Mouse (Mus musculus) testis, adult 2 months (tissue): Measurements from ENCODE around the gene Gm10638. TPM values are rescaled to one million over a fixed set of nuclear protein-coding genes. Genes with fewer than 3 reads are reported as not detected.

Experiments
- H3K27ac ChIP-seq: fragments of 200-500 bp; 2 replicates; pipeline ENCODE4 v1.5.1; 2012; ENCODE audit warnings: low read depth, low read length; ENCODE audit not compliant: control insufficient read depth, insufficient read depth
- H3K27me3 ChIP-seq: fragments of 200-500 bp; 2 replicates; pipeline ENCODE4 v1.6.1; 2012; ENCODE audit warnings: mild to moderate bottlenecking, low read length, moderate library complexity; ENCODE audit not compliant: control insufficient read depth, insufficient read depth
- H3K36me3 ChIP-seq: fragments of 200-500 bp; 2 replicates; pipeline ENCODE4 v1.6.1; 2012; ENCODE audit warnings: mild to moderate bottlenecking, low read length; ENCODE audit not compliant: control insufficient read depth, insufficient read depth
- H3K4me1 ChIP-seq: fragments of 200-500 bp; 2 replicates; pipeline ENCODE4 v1.6.1; 2012; ENCODE audit warnings: low read length; ENCODE audit not compliant: control insufficient read depth, insufficient read depth
- H3K4me3 ChIP-seq: fragments of 200-500 bp; 2 replicates; pipeline ENCODE4 v1.5.1; 2012; ENCODE audit warnings: low read depth, mild to moderate bottlenecking, low read length, moderate library complexity, mixed read lengths; ENCODE audit not compliant: control insufficient read depth
- CTCF ChIP-seq: fragments of 200-500 bp; IDR thresholded peaks from 2 replicates; pipeline ENCODE4 v1.5.1; 2012; ENCODE audit warnings: low read depth, mild to moderate bottlenecking, inconsistent platforms, low read length, moderate library complexity; ENCODE audit not compliant: control insufficient read depth, insufficient read depth, insufficient replicate concordance
- POLR2A ChIP-seq: fragments of 200-500 bp; IDR thresholded peaks from 2 replicates; pipeline ENCODE4 v1.6.1; 2012; ENCODE audit warnings: low read depth, mild to moderate bottlenecking, inconsistent platforms, low read length, moderate library complexity; ENCODE audit not compliant: control insufficient read depth
- polyA plus RNA-seq: library from polyadenylated mRNA; depleted of rRNA; stranded (reverse); fragments of >200 nt; gene quantifications from 2 replicates; pipeline ENCODE4 v1.2.3, GENCODE M21; 2012

Gene Gm10638
- polyA plus RNA-seq, 1 experiment, result 248 TPM

GRCm38 (mm10) chr8:86766548-86767211 is 21.2 kb downstream of the Gm10638 start:
- Histone ChIP-seq H3K27me3 (no peaks in the 10 kb centered on the region), H3K4me1 (peaks cover 2% of the 10 kb centered on the region), H3K36me3 (no peaks in the 10 kb centered on the region), H3K27ac (no peak overlapping the region), H3K4me3 (peak overlapping the region; percentile 51)
- TF ChIP-seq CTCF (no peak), POLR2A (no peak)

GRCm38 (mm10) chr8:86768499-86768898 is 23.0 kb downstream of the Gm10638 start:
- no peak overlapping the region for H3K27ac ChIP-seq
- H3K36me3 ChIP-seq, result no peaks in the 10 kb centered on the region
- TF ChIP-seq CTCF (no peak), POLR2A (no peak)
- H3K4me1 ChIP-seq, result peaks cover 2% of the 10 kb centered on the region
- H3K27me3 ChIP-seq, result no peaks in the 10 kb centered on the region
- H3K4me3 ChIP-seq, result no peak overlapping the region

- peaks cover under 1% of the 10 kb centered on the region; the same call in 1 of the 2 replicates for H3K4me1 ChIP-seq
- TF ChIP-seq CTCF, result no peak
- TF ChIP-seq POLR2A, result no peak
- H3K36me3 ChIP-seq, result no peaks in the 10 kb centered on the region
- no peak overlapping the region for H3K4me3 ChIP-seq
- H3K27me3 ChIP-seq, result no peaks in the 10 kb centered on the region
- H3K27ac ChIP-seq, result no peak overlapping the region
These were observed 24.6 kb downstream of the Gm10638 start for GRCm38 (mm10) chr8:86769945-86770715.

- no peaks in the 10 kb centered on the region for H3K36me3 ChIP-seq
- TF ChIP-seq CTCF, result no peak
- no peak for TF ChIP-seq POLR2A
- no peaks in the 10 kb centered on the region for H3K27me3 ChIP-seq
- no peaks in the 10 kb centered on the region for H3K4me1 ChIP-seq
- no peak overlapping the region for H3K27ac ChIP-seq
- H3K4me3 ChIP-seq, result no peak overlapping the region
These were observed 33.7 kb downstream of the Gm10638 start for GRCm38 (mm10) chr8:86779207-86779606.

- H3K36me3 ChIP-seq, result no peaks in the 10 kb centered on the region
- H3K27me3 ChIP-seq, result no peaks in the 10 kb centered on the region
- H3K27ac ChIP-seq, result no peak overlapping the region
- no peak overlapping the region for H3K4me3 ChIP-seq
- TF ChIP-seq POLR2A (no peak), CTCF (no peak)
- no peaks in the 10 kb centered on the region for H3K4me1 ChIP-seq
These were observed 35.6 kb downstream of the Gm10638 start for GRCm38 (mm10) chr8:86781094-86781493.

- TF ChIP-seq POLR2A, result no peak
- no peak for TF ChIP-seq CTCF
- Histone ChIP-seq H3K4me3 (no peak overlapping the region), H3K4me1 (peaks cover 2% of the 10 kb centered on the region; the same call in 1 of the 2 replicates), H3K36me3 (no peaks in the 10 kb centered on the region), H3K27ac (no peak overlapping the region), H3K27me3 (no peaks in the 10 kb centered on the region)
These were observed 41.0 kb downstream of the Gm10638 start for GRCm38 (mm10) chr8:86786498-86786897.

- TF ChIP-seq CTCF, result no peak
- TF ChIP-seq POLR2A, result no peak
- Histone ChIP-seq H3K4me1 (peaks cover 2% of the 10 kb centered on the region; the same call in 1 of the 2 replicates), H3K27me3 (no peaks in the 10 kb centered on the region), H3K27ac (peak overlapping the region; percentile 71), H3K36me3 (no peaks in the 10 kb centered on the region), H3K4me3 (no peak overlapping the region)
These were observed 42.5 kb downstream of the Gm10638 start for GRCm38 (mm10) chr8:86787891-86788420.
